Mouse (Mus musculus) lung, postnatal 0 days (tissue): Measurements from ENCODE around the gene Clip1.

ENCODE experiments used
- CTCF ChIP-seq: IDR thresholded peaks from 2 replicates; pipeline ENCODE4 v1.5.1; 2016; ENCODE audit warnings: antibody characterized with exemption, mild to moderate bottlenecking
- EP300 ChIP-seq: IDR thresholded peaks from 2 replicates; pipeline ENCODE4 v1.6.1; 2016; ENCODE audit warnings: antibody characterized with exemption, mild to moderate bottlenecking, control low read depth

DNA sequence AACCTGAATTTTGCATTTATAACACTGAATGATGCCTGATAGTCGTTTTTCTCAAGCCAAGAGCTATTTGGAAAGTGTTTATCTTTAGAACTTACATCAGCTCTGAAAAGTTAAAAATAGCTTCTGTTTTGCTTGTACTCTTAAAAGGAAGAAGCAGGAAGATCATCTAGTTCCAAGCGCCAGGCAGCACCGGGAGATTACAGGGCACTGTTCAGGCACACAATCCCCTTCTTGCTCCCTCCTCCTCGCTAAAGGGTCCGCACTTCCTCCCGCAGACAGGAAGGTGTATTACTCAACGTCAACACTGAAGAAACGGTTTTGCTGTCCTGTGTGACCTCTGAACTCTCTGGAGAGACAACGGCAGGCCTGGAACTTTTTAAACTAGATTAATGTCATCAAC is 22.4 kb downstream of the Clip1 start:
- TF ChIP-seq CTCF (no peak), EP300 (peak; percentile 80; the same call in 1 of the 2 replicates)
